Mouse (Mus musculus) urinary bladder, postnatal 14 days (tissue): ENCODE results near the gene Cd8a.

Experiments
- DNase-seq: peaks from one replicate; pipeline ENCODE4 v3.0.0; 2021; ENCODE audit warnings: low spot score

Cd8a gene

DNA sequence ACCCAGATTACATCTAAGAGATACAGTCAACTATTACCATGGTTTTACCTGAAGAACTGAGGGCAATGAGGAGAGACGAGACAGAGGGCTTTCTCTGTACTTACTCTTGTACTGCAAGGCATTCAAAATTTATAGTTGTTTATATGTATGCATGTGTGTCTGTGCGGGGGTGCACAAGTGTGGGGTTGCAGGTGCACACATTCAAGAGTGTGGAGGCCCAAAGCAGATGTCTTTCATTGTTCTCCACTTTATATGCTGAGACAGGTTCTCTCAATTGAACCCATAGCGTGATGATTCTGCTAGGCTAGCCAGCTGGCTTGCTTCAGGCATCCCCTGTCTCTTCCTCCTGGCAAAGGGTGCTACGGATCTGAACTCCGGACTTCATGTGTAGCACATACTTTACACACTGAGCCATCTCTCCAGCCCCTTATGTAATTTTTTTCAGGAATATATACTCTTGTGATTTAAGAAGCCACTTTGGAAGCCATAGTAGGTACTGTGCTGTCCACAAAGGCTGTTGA is 2.1 kb upstream of the Cd8a start:
- DNase-seq, result no peak

GRCm38 (mm10) chr6:71372041-71372720 is 1.0 kb upstream of the Cd8a start:
- no peak for DNase-seq

- DNase-seq, result no peak
Measured at GRCm38 (mm10) chr6:71374311-71374829, 1.1 kb downstream of the Cd8a start.

- no peak for DNase-seq
Measured at GRCm38 (mm10) chr6:71374921-71375320, 1.7 kb downstream of the Cd8a start.

DNA sequence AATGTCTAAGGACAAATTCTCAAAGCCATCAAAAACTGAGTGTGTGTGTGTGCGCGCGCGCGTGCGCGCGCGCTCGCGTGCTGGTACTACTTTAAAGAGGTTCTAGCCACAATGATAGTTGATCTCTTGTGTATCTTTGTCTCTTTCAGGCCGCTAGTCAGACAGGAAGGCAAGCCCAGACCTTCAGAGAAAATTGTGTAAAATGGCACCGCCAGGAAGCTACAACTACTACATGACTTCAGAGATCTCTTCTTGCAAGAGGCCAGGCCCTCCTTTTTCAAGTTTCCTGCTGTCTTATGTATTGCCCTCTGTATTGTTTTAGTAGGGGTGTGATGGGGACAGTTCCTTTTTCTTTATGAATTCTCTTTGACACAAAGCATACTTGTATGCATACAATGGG is 3.5 kb downstream of the Cd8a start:
- no peak for DNase-seq

- no peak for DNase-seq
Measured at GRCm38 (mm10) chr6:71381654-71382053, 8.4 kb downstream of the Cd8a start.

- no peak for DNase-seq
Measured at GRCm38 (mm10) chr6:71390496-71390895, 17.3 kb downstream of the Cd8a start.

- no peak for DNase-seq
Measured at GRCm38 (mm10) chr6:71396016-71396415, 22.8 kb downstream of the Cd8a start.

GRCm38 (mm10) chr6:71396761-71397160 is 23.5 kb downstream of the Cd8a start:
- DNase-seq, result no peak

DNA sequence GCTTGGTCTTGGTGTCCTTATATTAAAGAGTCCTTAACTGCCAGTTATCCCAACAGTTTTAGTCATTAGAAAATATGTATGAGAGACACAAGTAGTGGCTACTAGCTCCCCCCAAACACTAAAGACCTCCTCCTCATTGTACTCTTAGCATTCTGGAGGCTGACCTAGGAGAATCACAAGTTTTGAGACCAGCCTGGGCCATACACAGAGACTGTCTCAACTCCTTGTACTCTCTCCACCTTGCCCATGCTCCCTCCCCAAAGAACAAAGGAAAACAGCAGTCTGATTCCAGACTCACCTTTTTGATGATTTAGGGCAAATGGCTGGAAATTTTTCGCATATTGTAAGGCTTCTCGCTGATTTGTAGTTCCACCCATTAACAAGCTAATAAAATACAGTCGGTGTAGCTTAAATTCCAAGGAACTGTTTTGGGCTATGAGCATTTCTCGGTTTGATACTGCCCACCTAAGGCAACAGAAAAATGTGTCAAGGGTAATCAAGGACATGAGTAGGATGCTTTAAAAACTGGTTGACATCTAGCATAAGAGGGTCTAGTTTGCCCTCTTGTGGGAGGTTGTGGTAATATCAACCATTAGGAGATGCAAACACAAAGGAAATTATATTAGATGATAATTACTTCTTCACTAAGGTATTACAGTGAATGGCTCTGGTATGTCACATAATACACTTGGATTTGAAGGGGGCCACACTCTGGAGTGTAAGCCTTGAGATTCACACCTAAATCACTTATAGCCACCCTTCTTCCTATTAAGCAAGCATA is 25.8 kb downstream of the Cd8a start:
- peak; percentile 16 for DNase-seq

DNA sequence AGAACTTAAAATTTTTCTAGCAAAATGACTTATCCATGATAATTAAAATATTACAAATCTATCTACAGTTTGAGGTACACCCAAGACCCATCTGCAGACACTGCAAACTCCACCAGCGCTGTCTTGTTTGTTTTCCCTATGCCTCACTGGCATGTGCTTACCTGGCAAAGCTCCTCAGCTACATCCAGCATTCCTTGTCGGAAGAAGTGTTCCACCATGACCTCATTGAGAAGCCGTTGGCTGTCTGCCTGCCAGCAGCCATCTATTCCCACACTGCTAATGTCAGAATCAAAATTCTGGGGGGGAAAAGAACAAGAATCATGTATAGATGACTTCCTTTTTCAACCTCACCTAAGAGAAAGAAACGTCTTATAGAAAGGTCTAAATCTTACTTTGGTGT is 41.4 kb downstream of the Cd8a start:
- DNase-seq, result no peak

DNA sequence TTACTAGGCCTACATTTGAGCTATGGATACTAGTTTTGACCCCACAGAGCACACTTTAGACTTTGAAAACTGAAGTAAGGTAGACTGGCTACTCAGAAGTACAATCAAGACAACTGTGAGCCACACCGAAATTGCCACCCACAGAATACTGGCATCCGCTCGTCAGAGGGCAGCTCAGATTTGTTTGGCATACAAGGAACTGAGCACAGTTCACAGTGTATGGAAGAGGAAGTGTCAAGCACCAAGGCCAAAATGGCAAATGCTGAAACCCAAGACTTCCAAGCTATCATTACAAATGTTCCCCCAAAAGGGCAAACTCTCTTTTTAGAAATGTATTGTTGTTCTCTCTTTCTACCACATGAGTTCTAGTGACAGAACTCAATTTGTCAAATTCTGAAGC is 42.2 kb downstream of the Cd8a start:
- no peak for DNase-seq

DNA sequence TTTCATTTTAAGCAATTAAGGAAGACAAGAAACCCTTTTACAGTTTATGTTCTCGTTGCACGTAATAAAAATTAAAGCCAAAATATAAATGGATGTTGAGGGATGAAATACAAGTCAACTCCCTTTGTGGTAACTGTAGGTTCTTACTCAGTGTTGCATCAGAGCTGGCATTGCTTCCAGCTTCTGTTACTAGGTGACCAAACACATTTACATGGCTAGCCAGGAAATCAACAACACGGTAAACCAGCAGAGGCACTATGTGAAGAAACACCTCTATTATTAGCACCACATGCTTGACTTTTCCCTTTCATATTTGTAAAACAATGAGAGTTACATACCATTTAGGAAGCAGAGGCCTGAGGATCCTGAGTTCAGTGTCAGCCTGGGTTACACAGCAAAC is 45.6 kb downstream of the Cd8a start:
- DNase-seq, result peak; percentile 20

DNA sequence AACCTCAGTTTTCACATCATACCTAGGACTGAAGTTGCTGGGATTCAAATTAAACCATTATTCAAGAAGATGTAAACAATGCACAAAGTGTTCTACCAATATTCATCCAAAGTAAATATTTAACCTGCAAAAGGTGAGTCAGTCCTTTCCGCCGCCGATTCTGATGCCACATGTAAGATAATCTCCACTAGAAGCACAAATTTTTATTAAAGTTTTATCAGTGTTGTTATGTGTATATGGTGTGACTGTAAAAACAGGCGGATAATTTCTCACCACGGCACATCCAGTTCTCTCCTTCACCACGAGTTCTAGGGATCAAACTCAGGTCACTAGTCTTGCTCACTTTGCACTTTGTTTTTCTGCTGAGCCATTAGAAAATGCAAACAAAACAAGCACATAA is 47.6 kb downstream of the Cd8a start:
- DNase-seq, result no peak

DNA sequence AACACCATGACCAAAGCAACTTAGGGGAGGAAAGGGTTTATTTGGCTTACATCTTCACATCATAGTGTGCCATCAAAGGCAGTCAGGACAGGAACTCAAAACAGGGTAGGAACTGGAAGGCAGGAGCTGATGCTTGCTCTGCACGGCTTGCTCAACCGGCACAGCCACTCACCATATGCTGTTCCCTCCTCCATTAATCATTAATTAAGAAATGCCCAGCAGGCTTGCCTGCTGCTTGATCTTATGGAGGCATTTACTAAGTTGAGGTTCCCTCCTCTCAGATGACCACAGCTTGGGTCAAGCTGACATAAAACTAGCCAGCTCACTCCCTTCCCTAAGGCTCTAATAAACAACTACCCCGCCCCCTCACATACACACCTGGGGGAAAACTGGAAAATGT is 48.9 kb downstream of the Cd8a start:
- DNase-seq, result no peak

GRCm38 (mm10) chr6:71423116-71423515 is 49.9 kb downstream of the Cd8a start:
- no peak for DNase-seq

DNA sequence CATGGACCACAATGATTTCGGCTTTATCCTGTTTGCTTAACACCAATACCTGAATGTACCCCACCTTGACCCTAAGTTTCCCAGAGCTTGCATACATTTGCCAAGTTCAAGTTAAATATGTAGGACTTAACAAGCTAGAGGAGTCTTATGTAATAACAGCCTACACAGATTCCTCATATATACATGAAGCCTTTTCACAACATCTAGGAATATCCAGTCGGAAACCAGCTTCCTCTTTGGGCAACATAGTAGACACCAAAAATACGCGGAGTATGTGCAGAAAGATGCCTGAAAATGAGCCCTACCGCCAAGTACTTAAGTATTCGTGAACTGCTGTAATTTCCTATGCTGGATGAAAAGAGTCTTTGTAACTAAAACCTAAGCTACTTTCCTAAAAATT is 52.5 kb downstream of the Cd8a start:
- DNase-seq, result no peak

DNA sequence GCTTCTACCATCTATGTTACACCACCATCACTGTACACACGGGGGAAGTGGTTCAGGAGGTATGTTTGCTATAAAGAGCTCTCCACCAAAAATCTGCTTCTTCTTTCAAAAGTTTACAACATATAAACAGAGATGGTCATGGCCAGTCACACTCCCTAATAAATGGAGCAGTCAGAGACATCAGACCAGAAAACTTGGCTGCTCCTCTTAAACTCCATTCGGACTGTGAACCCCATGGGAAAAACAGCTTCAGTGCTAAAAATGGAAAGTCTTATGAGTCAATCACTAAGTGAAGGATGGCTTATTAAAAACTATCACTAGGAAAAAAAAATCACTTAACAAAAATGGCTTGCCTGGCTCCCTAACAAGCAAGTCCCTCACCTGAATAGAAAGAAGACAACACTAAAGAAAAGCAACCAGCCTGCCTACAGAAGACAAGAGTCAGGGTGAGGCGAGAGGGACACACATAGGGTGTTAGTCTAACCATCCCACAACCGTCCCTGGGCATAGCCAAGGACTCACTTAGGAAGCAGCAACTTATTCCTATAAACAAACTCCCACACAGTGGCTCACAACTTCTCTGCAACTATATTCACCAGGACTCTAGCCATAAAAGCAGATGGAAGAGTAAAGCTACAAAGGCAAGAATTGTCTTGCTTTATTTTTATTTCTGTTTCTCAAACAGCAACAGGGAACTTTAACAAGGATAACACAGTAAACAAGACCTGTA is 54.9 kb downstream of the Cd8a start:
- DNase-seq, result no peak
